Mouse (Mus musculus) layer of hippocampus, adult 18-20 months (tissue): ENCODE data around the gene Plekho2. TPM values are rescaled to one million over a fixed set of nuclear protein-coding genes. Genes with fewer than 3 reads are reported as not detected.

Experiments used
- DNase-seq, 2 experiments: peaks; one replicate each; pipeline ENCODE4 v3.0.0; 2022; ENCODE audit warnings: low spot score in 2 of 2
- long read RNA-seq: library from polyadenylated mRNA; stranded (forward); transcript quantifications from one replicate; pipeline ENCODE4 v2.0.0, GENCODE M21; 2021
- total RNA-seq, 2 experiments: library from RNA; stranded (reverse); gene quantifications; 2 replicates each; pipeline ENCODE4 v1.2.3; 2021

Plekho2 gene
- 10 to 100 TPM in 1 of 2 experiments, 1 to 10 TPM in 1; 7.7 to 11.7 TPM for total RNA-seq
- long read RNA-seq, partial matches to known transcripts = 0 of 5 reads
- long read RNA-seq, other reads (novel, unspliced or antisense) = 2 of 5 reads

GRCm38 (mm10) chr9:65579781-65580371 lies at the start of gene Plekho2:
TSS of gene Plekho2 (minus strand) at chr9:65580040.
- DNase-seq = peak; percentile 62 to 85

- DNase-seq = no peak
These were observed 49.4 kb upstream of the Plekho2 start, which contains the start of gene Rbpms2 for GRCm38 (mm10) chr9:65629025-65629766. TSS of gene Rbpms2 (plus strand) at chr9:65629648.

- DNase-seq = no peak
These were observed 44.4 kb upstream of the Plekho2 start for GRCm38 (mm10) chr9:65624266-65624665.

- no peak for DNase-seq
These were observed 43.0 kb upstream of the Plekho2 start for GRCm38 (mm10) chr9:65622826-65623225.

GRCm38 (mm10) chr9:65621666-65622065 lies 41.8 kb upstream of the Plekho2 start:
- no peak for DNase-seq

GRCm38 (mm10) chr9:65621196-65621595 lies 41.4 kb upstream of the Plekho2 start:
- DNase-seq = no peak

GRCm38 (mm10) chr9:65619311-65619710 lies 39.5 kb upstream of the Plekho2 start:
- no peak for DNase-seq

GRCm38 (mm10) chr9:65613098-65613497 lies 33.3 kb upstream of the Plekho2 start:
- DNase-seq = no peak

- no peak for DNase-seq
These were observed 32.2 kb upstream of the Plekho2 start for GRCm38 (mm10) chr9:65611969-65612486.

GRCm38 (mm10) chr9:65607120-65607519 lies 27.3 kb upstream of the Plekho2 start:
- no peak for DNase-seq

- no peak for DNase-seq
These were observed 26.7 kb upstream of the Plekho2 start for GRCm38 (mm10) chr9:65606321-65607109.

- peak in 1 of 2 experiments; percentile 68 for DNase-seq
These were observed 25.8 kb upstream of the Plekho2 start for GRCm38 (mm10) chr9:65605471-65606136.

GRCm38 (mm10) chr9:65603401-65604102 lies 23.7 kb upstream of the Plekho2 start:
- no peak for DNase-seq

GRCm38 (mm10) chr9:65600951-65601350 lies 21.1 kb upstream of the Plekho2 start:
- no peak for DNase-seq

- peak in 1 of 2 experiments; percentile 73 for DNase-seq
These were observed 19.0 kb upstream of the Plekho2 start for GRCm38 (mm10) chr9:65598765-65599249.

GRCm38 (mm10) chr9:65593596-65593995 lies 13.8 kb upstream of the Plekho2 start:
- DNase-seq = no peak

- DNase-seq = no peak
These were observed 12.9 kb upstream of the Plekho2 start for GRCm38 (mm10) chr9:65592721-65593120.

GRCm38 (mm10) chr9:65589091-65589490 lies 9.3 kb upstream of the Plekho2 start:
- no peak for DNase-seq

- peak in 1 of 2 experiments; percentile 24 for DNase-seq
These were observed 7.9 kb upstream of the Plekho2 start for GRCm38 (mm10) chr9:65587573-65588358.
